Mouse (Mus musculus): Measurements from ENCODE around the gene Aaas.
A peak's percentile ranks its signal among the peaks of the same experiment; 100 is the strongest.

Gene Aaas

DNA sequence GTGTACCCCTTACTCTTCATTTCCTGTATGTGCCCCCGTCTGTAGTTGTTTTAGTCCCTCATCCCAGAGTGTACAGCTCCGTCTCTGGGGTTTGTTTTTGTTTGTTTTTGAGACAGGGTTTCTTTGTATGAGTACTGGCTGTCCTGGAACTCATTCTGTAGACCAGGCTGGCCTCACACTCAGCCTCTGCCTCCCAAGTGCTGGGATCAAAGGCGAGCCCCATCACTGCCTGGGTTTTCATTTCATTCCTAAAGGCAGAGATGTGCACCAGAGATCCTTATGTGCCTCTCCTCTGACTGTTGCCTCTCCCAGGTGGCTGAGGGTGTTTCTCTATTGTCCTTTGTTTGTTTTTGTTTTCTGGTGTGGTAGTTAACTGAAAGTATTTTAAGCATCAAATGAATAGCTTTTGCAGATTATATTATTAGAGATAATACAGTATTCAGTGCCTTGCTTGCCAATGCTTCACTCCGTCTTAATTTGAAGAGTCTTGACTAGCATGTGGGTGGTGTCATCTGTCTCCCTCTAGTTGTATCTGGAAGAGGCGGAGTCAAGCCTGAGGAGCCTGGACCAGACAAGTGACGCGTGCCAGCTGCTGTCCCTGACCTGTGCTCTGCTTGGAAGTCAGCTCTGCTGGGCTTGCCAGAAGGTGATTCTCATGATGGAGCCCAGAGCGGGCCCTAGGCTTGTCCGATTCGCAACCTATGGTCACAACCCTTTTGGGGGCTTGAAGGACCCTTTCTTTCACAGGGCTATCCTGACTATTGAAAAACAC lies 40.3 kb downstream of the Aaas start:
- peak; percentile 77 to 80 for DNase-seq (ENCODE audit: low spot score in 2 of 2)

DNA sequence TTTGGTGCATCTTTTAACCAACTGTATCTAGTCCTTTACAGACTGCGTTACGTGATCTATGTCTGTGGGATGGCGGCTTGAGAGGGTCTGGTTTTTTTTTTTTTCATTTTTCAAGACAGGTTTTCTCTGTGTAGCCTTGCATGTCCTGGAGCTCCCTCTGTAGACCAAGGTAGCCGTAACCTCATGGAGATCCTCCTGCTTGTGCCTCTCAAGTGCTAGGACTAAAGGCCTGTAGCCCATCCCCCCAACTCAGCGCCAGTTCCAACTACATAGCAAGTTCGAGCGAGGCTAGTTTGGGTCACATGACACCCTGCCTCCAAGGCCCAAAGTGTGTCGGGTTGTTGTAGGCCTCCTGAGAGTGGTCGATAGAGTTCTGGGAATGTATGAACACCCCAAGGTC lies 41.9 kb downstream of the Aaas start:
- DNase-seq (ENCODE audit: low spot score in 2 of 2): no peak

DNA sequence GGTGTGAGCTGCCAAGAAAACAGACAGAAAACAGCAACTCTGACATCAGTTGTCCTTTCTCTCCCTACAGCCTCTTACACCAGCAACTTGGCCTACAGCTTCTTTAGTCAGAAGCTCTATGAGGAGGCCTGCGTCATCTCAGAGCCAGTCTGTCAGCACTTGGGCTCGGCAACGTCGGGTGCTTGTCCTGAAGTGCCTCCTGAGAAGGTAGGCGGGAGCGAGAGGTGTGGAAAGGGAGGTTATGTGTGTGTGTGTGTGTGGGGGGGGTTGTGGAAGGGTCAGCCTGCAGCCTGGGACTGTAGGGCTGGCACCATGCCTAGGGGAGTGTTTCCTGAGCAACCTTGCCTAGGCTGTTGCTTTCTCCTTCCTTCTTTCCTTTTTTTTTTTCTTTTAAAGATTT lies 48.0 kb downstream of the Aaas start:
- DNase-seq (ENCODE audit: low spot score in 2 of 2): no peak

DNA sequence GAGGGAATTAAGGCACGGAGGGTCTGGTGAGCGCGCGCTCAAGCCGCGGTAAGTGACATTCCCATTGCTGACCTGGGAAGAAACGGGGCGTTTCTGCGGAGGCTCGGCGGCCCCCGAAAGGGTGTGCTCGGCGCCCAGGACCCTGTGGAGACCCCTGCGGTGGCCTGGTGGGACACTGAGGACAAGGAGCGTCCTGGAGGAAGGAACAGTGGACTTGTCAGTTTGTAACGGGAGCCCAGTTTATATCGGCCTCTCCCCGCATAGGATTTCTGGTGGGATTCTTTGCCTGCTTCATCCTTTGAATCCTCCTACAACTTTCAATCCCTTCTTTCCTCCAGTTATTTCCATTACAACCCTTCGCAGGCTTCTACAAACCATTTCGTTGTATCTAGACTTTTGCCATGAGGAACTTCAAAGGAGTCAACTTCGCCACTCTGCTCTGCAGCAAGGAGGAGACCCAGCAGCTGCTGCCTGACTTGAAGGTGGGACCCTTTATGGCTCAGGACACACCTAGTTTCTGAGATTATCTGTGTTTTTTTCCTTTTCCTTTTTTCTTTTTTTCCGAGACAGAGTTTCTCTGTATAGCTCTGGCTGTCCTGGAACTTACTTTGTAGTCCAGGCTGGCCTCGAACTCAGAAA lies 54.1 kb downstream of the Aaas start:
- DNase-seq (ENCODE audit: low spot score in 2 of 2): no peak

DNA sequence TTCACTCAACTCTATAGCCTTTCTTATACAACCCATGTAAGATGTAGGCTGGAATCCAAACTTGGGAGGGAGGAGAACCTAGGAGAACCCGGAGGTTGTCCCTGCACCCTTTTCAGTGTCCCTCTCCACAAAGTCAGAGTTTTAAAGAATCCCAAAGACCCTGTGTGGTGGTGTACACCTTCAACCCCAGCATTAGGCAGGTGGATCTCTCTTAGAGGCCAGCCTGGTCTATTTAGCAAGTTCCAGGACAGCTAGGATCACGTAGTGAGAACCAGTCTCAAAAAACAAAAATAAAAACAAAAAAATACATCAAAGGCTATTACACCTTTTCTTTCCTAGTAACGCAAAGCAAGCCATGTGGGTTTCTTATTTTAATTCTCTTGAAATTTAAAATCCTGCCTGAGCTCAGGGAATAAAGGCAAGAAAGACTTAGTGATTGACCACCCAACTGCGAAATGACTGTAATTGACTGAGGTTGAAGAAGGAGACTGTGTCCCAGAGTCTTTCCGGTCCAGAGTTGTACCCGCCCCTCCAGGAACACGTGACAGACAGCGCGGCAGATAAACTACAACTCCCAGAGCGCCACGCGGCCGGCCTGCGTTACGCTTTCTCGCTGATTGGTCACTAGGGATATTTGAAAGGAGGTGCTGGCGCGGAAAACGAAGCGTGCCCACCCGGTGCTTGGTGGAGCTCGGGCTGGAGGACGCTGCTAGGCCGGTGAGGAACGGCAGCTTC lies 54.8 kb downstream of the Aaas start, which contains the start of gene Espl1:
Espl1 (plus strand) TSS at position 634 of the 735 bp plus-strand sequence.
- DNase-seq (ENCODE audit: low spot score in 2 of 2): peak; percentile 92 to 95

All from heart, adult 9 months (tissue).